Comparison of ENCODE assay signal across 9 mouse cellular contexts in genomic region chr11:67652194-67652892, GRCm38 (mm10). TPM values are rescaled to one million over a fixed set of nuclear protein-coding genes. Genes with fewer than 3 reads are reported as not detected.
DNase-seq lines count a peak whose midpoint lies in the region; ATAC-seq and TF ChIP-seq lines count a peak whose summit lies in the region.
"Had no signal": no experiment of that assay in that cellular context is flagged by ENCODE, and none has a peak within 500 bp of the region (broad histone marks: within the 10 kb centered on the region; RNA-seq: fewer than 3 reads in every experiment).

No protein-coding gene starts in this region.

- H3K4me1 ChIP-seq in heart, adult 2 months (ENCODE audit: control insufficient read depth, insufficient read depth, low read length) = no peaks in the 10 kb centered on the region
- H3K4me1 ChIP-seq in heart, embryonic 12.5 days (replicated peaks) = peaks cover 13% of the 10 kb centered on the region; the same call in 1 of the 2 replicates
- peaks cover 2% of the 10 kb centered on the region; the same call in 1 of the 2 replicates for H3K4me1 ChIP-seq in forebrain, embryonic 11.5 days (replicated peaks; ENCODE audit: control insufficient read depth, insufficient read depth, low read length)
- H3K4me1 ChIP-seq in limb, embryonic 15.5 days = peaks cover 14% of the 10 kb centered on the region

- H3K4me3 ChIP-seq in heart, adult 2 months = no peak overlapping the region
- no peak overlapping the region for H3K4me3 ChIP-seq in heart, embryonic 12.5 days
- H3K4me3 ChIP-seq in forebrain, embryonic 11.5 days (ENCODE audit: low read depth, low read length) = no peak overlapping the region
- H3K4me3 ChIP-seq in limb, embryonic 15.5 days = no peak overlapping the region

- no peak overlapping the region for H3K4me2 ChIP-seq in heart, embryonic 12.5 days
- H3K4me2 ChIP-seq in forebrain, embryonic 11.5 days (ENCODE audit: low read depth, low read length, severe bottlenecking) = peak overlapping the region; percentile 11; the same call in 1 of the 2 replicates
- peak overlapping the region; percentile 19; the same call in 1 of the 2 replicates for H3K4me2 ChIP-seq in limb, embryonic 15.5 days

- TF ChIP-seq POLR2A in heart, adult 2 months (IDR thresholded peaks at IDR 0.05; ENCODE audit: insufficient read depth, low read depth, low read length) = no peak

- peak; percentile 60 for TF ChIP-seq CTCF in heart, adult 2 months (IDR thresholded peaks at IDR 0.05)

- no peaks in the 10 kb centered on the region for H3K27me3 ChIP-seq in heart, adult 2 months (ENCODE audit: control insufficient read depth, insufficient read depth, low read length)
- H3K27me3 ChIP-seq in heart, embryonic 12.5 days (replicated peaks) = no peaks in the 10 kb centered on the region; the same call in 1 of the 2 replicates
- no peaks in the 10 kb centered on the region for H3K27me3 ChIP-seq in forebrain, embryonic 11.5 days (ENCODE audit: control insufficient read depth, insufficient read depth, low read length)
- no peaks in the 10 kb centered on the region for H3K27me3 ChIP-seq in limb, embryonic 15.5 days

- H3K27ac ChIP-seq in heart, adult 2 months = no peak overlapping the region
- no peak overlapping the region for H3K27ac ChIP-seq in heart, embryonic 12.5 days (ENCODE audit: poor library complexity, severe bottlenecking)
- H3K27ac ChIP-seq in forebrain, embryonic 11.5 days (ENCODE audit: low read depth, low read length) = no peak overlapping the region
- H3K27ac ChIP-seq in limb, embryonic 15.5 days = no peak overlapping the region

- TF ChIP-seq EP300 in heart, adult 2 months (IDR thresholded peaks at IDR 0.05; ENCODE audit: insufficient read depth, low read depth, low read length) = no peak

- no peak for DNase-seq in heart, adult 2 months
- peak; percentile 24 for DNase-seq in thymus, postnatal 4 days
- no peak for DNase-seq in thymus, postnatal 0 days (ENCODE audit: low spot score)
- DNase-seq in forebrain, embryonic 11.5 days (ENCODE audit: low spot score) = peak; percentile 74
- peak; percentile 49 for DNase-seq in right cerebral cortex, postnatal 25 days
- DNase-seq in ovary, postnatal 36 days (ENCODE audit: low spot score) = no peak

- H3K36me3 ChIP-seq in heart, adult 2 months (ENCODE audit: control insufficient read depth, insufficient read depth, low read length) = no peaks in the 10 kb centered on the region
- no peaks in the 10 kb centered on the region for H3K36me3 ChIP-seq in heart, embryonic 12.5 days
- no peaks in the 10 kb centered on the region for H3K36me3 ChIP-seq in forebrain, embryonic 11.5 days (ENCODE audit: control insufficient read depth, insufficient read depth, low read length)
- no peaks in the 10 kb centered on the region for H3K36me3 ChIP-seq in limb, embryonic 15.5 days

- no peaks in the 10 kb centered on the region for H3K79me2 ChIP-seq in heart, adult 2 months (replicated peaks; ENCODE audit: control insufficient read depth, insufficient read depth, low read length)

- H3K9me3 ChIP-seq in heart, embryonic 12.5 days (replicated peaks) = no peaks in the 10 kb centered on the region
- no peaks in the 10 kb centered on the region for H3K9me3 ChIP-seq in forebrain, embryonic 11.5 days (ENCODE audit: control insufficient read depth, low read length)
- no peaks in the 10 kb centered on the region for H3K9me3 ChIP-seq in limb, embryonic 15.5 days

- WGBS in heart, adult 2 months = 25% methylated on average over 14 of the region's 14 CpGs
- 15% methylated on average over 14 of the region's 14 CpGs for WGBS in heart, embryonic 12.5 days
- 18% methylated on average over 14 of the region's 14 CpGs for WGBS in forebrain, embryonic 11.5 days
- WGBS in limb, embryonic 15.5 days = 15% methylated on average over 14 of the region's 14 CpGs

- no peak; the same call in 1 of the 2 replicates for ATAC-seq in heart, embryonic 12.5 days (ENCODE audit: insufficient number of reproducible peaks, low FRiP score)
- no peak for ATAC-seq in forebrain, embryonic 11.5 days (replicated peaks; ENCODE audit: low FRiP score)
- ATAC-seq in limb, embryonic 15.5 days (ENCODE audit: insufficient number of reproducible peaks, low FRiP score, low TSS enrichment, low read depth) = no peak

- H3K9ac ChIP-seq in heart, adult 2 months (ENCODE audit: low read depth, low read length) = no peak overlapping the region
- no peak overlapping the region for H3K9ac ChIP-seq in heart, embryonic 12.5 days
- H3K9ac ChIP-seq in forebrain, embryonic 11.5 days (ENCODE audit: low read length) = no peak overlapping the region
- no peak overlapping the region for H3K9ac ChIP-seq in limb, embryonic 15.5 days

- intact Hi-C loops in heart, adult 2 months (cut with DNase I) = no loop called here

RNA-seq across cellular contexts. Expression of gene Rcvrn, which starts 42.8 kb away (rescaled TPM):
- total RNA-seq in heart, adult 2 months (2021) = not detected
- not detected in 2 replicates for polyA plus RNA-seq in heart, adult 2 months (2012; rRNA removed)
- polyA plus RNA-seq in heart, embryonic 12.5 days (2016; fragmentation: Nextera tagmentation; extraction: Ambion mirVana) = not detected in 2 replicates
- polyA plus RNA-seq in thymus, postnatal 0 days (2015; fragmentation: Nextera tagmentation; extraction: Ambion mirVana) = 0.45 and 0.74 TPM in 2 replicates
- polyA plus RNA-seq in forebrain, embryonic 11.5 days (2014; fragmentation: Nextera tagmentation; extraction: Ambion mirVana) = not detected in 2 replicates
- not detected in 2 replicates for polyA plus RNA-seq in limb, embryonic 15.5 days (2015; fragmentation: Nextera tagmentation; extraction: Ambion mirVana)
- polyA plus RNA-seq: stomach, embryonic 14.5 days had no signal

Comparison
In these comparisons a context has a peak if more than half of its experiments do, and no peak if none do; other contexts are left out.
1. DNase-seq: peak in thymus, postnatal 4 days (single experiment), forebrain, embryonic 11.5 days (single experiment) and right cerebral cortex, postnatal 25 days (single experiment); none in heart, adult 2 months (0 of 2), thymus, postnatal 0 days (single experiment) and ovary, postnatal 36 days (single experiment).